Comparison of ENCODE assay signal across 24 mouse cellular contexts in the genomic region with DNA sequence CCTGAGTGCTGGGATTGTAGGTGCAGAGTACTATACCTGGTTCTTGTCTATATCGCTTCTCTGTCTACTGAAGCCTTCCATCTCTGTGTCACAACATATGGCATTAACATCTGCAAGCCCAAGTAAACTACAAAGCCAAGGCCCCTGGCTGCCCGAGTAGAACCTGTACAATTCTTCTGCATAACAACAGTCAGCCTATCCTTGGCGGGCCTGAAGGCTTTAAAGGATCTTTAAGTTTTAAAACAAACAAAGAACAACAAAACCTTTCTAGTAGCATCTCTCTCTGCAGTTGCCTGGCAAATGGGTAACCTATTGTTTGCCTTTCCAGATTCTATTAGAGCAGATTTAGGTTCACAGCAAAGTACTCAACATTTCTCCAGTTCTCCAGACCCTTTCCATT.
"Had no signal": no experiment of that assay in that cellular context is flagged by ENCODE, and none has a peak within 500 bp of the region (broad histone marks: within the 10 kb centered on the region; RNA-seq: fewer than 3 reads in every experiment).

No protein-coding gene starts in this region.

- H3K27ac ChIP-seq: embryonic facial prominence, embryonic 10.5 days; embryonic facial prominence, embryonic 12.5 days; embryonic facial prominence, embryonic 13.5 days; embryonic facial prominence, embryonic 15.5 days; forebrain, embryonic 10.5 days; forebrain, embryonic 12.5 days; forebrain, embryonic 13.5 days; forebrain, embryonic 15.5 days; gastrocnemius, adult 2 months had no signal

- H3K27me3 ChIP-seq: embryonic facial prominence, embryonic 12.5 days; embryonic facial prominence, embryonic 13.5 days; embryonic facial prominence, embryonic 15.5 days; forebrain, embryonic 12.5 days; forebrain, embryonic 13.5 days; forebrain, embryonic 15.5 days had no signal

- DNase-seq: cerebellum, adult 9-10 months; cerebellum, adult 9-11 months; cerebellum, postnatal 10 days; cerebellum, postnatal 14 days; cerebellum, postnatal 25 days; cerebellum, postnatal 36 days; embryo, embryonic 11 days; forebrain, postnatal 0 days; gastrocnemius, adult 2 months; gastrocnemius, postnatal 10 days; gastrocnemius, postnatal 14 days; gastrocnemius, postnatal 25 days; gastrocnemius, postnatal 36 days; heart, adult 11 months; heart, adult 18-20 months had no signal

- H3K9ac ChIP-seq: embryonic facial prominence, embryonic 12.5 days; embryonic facial prominence, embryonic 13.5 days; embryonic facial prominence, embryonic 15.5 days; forebrain, embryonic 12.5 days; forebrain, embryonic 13.5 days; forebrain, embryonic 15.5 days; forebrain, postnatal 0 days had no signal

- H3K4me3 ChIP-seq: embryonic facial prominence, embryonic 10.5 days; embryonic facial prominence, embryonic 12.5 days; embryonic facial prominence, embryonic 13.5 days; embryonic facial prominence, embryonic 15.5 days; erythroblast, embryonic 14.5 days; forebrain, embryonic 10.5 days; forebrain, embryonic 12.5 days; forebrain, embryonic 13.5 days; forebrain, embryonic 15.5 days; gastrocnemius, adult 2 months had no signal

- H3K4me1 ChIP-seq: embryonic facial prominence, embryonic 10.5 days; embryonic facial prominence, embryonic 12.5 days; forebrain, embryonic 12.5 days had no signal
